Mouse (Mus musculus): ENCODE results near the gene Foxr1. TPM values are rescaled to one million over a fixed set of nuclear protein-coding genes. Genes with fewer than 3 reads are reported as not detected.
A peak's percentile ranks its signal among the peaks of the same experiment; 100 is the strongest.
"Not testable (repeated sequence)": the region's sequence is repeated elsewhere in the genome, so short reads cannot be mapped to it uniquely, and the experiment has no call there.

Foxr1 gene
- total RNA-seq, 1 experiment from 2014 or later: not detected

DNA sequence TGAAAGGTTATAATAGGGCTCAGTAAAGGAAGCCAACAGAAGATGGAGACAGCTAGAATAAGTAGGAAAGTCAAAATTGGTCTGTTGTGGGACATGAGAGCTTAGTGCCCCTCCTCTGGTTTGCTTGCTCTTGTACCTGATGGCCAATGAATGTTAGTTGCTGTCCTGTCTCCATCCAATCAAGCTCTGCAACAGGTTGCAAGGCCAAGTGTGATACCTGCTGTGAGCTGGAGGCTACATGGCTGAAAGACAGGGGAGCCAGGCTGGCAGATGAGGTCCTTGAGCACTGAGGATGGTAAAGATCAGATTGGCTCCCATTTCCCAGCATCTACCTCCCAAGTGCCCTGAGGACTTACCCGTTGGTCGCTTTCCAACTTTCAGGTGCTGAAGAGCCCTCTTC lies 28.2 kb downstream of the Foxr1 start:
- DNase-seq: no peak

DNA sequence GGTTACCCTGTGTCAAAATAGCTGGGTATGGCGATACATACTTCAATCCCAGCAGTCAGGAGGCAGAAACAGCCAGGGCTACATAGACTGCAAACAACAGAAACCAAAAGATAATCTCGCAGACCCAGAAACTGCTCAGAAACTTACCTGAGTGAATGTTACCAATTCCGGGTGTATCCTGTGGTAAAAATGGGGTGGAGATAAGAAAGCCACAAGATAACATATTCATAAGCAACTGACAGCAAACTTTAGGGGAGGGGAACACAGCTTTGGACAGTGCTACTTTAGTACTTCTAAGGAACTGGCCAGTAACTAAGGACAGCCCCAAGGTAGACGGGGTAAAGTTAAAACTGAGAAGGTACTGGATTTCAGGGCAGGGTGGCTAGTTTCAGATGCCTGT lies 28.6 kb downstream of the Foxr1 start:
- DNase-seq: no peak

DNA sequence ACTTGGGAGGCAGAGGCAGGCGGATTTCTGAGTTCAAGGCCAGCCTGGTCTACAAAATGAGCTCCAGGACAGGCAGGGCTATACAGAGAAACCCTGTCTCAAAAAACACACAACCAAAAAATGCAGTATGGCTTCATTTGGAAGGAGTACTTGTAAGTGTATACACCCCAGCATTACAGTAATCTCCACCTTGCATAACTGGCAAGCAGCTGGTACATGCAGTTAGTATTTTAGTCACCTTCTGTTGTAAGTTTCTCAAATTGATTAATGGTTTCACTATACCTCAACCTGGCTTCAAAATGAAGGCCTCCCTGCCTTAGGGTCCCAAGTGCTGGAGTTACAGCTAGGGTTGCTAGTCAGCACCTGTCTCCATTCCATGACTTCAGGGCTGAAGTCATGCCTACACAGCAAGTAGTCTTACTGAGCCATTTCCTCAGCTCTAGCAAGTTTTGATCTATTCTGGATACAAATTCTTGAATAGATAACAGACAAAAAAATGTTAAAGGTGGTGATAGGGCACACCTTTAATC lies 29.3 kb downstream of the Foxr1 start:
- no peak for DNase-seq

DNA sequence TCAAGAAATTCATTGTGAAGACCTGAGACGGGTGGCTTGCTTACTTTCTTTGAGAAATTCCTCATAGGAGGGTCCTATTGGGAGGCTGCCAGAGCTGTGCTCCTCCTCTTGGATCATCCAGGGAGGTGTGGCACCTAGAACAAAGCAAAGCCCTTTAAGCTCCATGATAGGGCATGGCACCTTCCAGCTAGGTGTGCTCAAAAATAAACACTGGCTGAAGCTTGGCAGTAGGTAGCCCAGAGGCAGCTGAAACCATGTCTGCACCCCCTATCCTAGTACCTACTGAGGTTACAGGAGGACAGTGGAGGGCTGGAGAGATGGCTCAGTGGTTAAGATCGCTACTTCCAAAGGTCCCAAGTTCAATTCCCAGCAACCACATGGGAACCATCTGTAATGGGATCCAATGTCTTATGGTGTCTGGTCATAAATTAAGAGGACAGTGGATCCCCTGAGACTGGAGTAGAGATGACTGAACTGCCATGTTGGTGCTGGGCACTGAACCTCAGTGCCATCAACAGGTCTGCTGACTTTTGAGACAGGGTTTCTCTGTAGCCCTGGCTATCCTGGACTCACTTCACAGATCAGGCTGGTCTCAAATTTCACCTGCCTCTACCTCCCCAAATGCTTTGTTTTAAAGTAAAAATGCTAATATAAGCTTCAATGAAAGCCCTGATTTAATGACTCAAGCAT lies 30.1 kb downstream of the Foxr1 start:
- DNase-seq: no peak

DNA sequence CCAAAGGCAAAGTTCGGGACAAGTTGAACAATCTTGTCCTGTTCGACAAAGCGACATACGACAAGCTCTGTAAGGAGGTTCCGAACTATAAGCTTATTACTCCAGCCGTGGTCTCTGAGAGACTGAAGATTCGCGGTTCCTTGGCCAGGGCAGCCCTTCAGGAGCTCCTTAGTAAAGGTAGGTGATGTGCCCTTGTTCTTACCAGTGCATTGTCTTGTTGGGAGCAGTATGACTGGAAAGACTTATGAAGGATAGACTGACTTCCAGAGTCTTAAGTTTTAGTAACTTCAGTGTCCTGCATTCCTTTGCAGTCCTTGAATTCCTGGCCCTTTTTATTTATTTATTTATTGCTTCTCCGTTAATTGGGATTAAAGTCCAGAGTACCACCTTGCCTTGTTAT lies 32.2 kb downstream of the Foxr1 start:
- DNase-seq: not testable (repeated sequence)

DNA sequence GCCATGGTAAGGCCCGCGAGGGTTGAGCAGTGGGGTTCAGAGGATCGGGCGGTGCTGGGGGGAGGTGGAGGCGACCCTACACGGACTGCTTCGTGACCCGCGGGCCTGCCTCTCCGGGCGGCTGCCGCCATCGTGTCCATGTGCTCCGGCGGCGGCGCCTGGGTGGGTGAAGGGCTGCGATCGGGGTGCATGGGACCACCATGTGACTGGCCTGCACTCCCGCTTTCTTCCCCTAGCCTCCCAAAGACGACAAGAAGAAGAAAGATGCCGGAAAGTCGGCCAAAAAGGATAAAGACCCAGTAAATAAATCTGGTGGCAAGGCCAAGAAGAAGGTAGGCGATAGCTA lies 33.2 kb downstream of the Foxr1 start:
- DNase-seq: no peak

DNA sequence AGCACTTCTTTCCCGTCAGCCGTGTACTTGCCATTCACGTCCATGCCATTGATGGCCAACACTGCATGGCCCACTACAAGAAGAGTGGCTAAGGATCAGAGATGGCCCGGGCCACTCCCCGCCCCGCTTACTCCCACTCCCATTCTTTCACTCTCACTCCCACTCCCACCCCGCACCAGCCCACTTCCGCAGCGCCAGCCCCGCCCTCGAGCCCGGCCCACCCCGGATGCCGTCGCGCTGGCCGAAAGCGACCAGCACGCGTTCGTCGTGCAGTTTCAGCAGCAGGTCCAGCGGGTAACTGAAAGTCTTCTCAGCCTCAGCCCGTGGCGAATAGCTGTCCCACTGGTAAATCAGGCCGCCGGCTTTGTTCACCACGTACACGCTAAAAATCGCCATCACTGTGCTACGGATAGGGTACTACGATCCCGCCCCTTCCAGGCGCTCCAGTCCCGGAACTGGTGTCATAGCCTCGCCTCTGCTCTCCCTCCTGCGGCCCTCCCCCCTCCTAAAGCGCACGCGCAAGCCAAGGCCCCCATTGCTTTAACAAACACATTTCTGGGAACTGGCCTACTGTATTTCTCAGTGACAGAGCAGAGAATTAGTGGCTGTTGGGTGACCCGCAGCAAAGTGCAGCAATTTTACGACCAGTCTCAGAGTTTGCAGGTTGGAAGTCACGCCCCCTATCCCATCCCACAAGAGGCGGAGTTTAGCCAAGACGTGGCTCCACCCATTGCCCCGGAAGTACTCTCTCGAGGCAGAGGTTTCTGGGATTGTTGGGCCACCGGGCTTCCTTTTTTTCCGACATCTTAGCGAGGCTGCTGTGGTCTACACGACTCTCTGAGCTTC lies 33.8 kb downstream of the Foxr1 start, which contains the start of the genes Rps25 and Trappc4:
Gene Rps25 (plus strand): TSS at position 234 of the 846 bp plus-strand sequence.
Gene Trappc4 (minus strand): TSS at position 695 of the 846 bp plus-strand sequence.
- peak; percentile 89 for DNase-seq

DNA sequence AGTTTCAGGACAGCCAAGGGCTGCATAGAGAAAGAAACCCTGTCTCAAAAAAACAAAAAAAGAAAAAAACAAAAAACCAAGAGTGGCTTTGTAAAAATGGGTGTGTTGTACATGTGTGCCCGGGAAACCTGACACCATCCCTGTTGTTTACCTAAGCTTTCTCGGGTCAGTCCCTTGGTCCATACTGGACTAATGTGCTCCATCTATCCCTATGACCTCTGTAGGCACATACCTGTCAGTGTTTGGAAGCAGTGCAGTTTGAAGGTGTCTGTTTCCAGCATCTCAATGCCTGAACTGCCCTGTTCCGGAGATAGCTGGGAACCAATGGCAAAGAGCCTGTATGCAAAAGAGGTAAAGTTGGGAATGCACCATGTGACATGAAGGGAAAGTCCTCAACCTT lies 35.9 kb downstream of the Foxr1 start:
- no peak for DNase-seq

DNA sequence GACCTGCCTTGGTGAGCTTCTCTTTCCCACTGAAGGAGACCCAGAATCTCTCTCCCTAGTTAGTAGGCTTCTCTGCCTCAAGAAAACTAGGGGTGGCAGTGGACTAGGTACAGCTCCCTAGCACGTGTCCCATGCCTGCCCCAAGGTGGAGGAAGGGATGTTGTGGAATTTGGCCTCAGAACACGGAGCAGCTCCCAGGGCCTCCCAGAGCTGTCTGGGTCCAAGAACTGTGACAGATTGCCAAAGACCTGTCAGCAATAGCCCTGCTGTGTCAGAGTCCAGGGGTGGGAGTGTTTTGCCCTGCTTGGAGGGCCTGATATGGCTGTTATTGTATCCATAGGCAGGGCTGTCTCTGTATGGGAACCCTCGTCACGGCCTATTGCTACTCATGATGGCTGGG lies 39.9 kb downstream of the Foxr1 start:
- no peak for DNase-seq

DNA sequence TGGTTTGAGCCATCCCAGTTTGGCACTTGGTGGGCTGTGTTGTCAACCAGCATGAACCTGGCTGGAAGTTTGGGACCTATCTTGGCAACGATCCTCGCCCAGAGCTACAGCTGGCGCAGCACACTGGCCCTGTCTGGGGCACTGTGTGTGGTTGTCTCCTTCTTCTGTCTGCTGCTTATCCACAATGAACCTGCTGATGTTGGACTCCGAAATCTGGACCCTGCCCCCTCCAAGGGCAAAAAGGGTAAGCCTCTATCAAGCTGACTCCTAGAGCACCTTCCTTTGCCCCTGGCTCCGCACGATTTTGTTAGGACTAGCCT lies 41.2 kb downstream of the Foxr1 start:
- DNase-seq: no peak

DNA sequence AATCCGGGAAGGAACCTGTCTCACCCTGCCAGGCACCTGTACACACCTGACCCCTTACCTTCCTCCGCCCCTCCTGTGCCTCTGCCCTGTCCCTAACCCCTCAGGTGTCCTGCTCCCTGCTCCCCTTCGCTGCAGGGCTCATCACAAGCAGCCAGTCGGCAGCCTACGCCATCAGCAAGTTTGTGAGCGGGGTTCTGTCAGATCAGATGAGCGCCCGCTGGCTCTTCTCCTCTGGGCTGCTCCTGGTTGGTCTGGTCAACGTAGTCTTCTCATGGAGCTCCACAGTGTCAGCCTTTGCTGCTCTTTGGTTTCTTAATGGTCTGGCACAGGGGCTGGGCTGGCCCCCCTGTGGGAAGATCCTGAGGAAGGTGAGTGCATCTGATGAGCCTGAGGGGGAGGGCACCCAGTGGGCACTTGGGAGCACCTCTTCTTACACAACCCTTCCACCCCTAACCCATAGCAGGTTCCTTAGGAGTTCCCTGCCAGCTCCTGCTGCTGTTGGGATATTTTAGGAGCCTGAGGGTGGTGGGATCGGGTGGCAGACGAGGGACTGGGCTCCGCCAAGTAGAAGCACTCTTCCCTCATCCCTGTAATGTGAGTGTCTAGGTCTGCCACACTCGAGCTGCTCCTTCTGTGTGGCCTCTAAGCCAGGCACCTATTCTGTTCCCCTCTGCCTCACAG lies 41.7 kb downstream of the Foxr1 start:
- DNase-seq: no peak

DNA sequence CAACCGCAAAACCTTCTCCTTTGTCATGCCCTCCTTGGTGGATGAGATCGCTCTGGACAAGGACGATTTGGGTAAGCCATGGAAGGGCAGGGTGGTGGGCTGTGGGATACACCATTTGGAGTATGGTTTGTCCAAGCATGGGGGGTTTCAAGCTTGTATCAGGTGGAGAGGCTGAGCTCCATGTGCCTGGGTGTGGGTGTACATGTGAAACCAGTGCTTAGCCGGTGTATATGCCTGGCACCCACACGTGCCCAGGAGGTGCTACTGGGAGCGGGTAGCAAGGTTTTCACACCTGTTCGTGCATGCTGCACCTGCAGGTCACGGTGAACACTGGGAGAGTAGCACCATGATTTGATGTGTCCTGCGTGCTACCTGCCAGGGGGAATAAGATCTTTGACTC lies 42.4 kb downstream of the Foxr1 start:
- DNase-seq: no peak

DNA sequence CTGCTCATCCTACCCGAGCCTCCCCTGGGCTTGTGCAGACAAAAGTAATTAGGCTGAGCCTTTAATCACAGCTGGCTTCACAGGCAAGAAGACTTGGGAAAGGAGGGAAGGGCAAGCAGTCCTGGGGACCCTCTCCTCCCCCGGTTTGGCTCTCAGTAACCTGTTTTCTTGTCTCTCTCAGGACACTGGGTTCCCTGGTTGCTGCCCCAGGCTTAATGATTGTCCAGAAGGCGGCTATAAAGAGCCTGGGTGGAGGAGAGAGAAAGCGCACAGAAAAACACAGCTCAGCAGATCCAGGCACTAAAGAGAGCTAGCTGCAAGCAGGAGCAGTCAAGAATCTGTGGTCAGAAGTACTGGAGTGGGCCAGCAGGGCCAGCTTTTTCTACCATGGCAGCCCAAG lies 42.8 kb downstream of the Foxr1 start:
- no peak for DNase-seq

DNA sequence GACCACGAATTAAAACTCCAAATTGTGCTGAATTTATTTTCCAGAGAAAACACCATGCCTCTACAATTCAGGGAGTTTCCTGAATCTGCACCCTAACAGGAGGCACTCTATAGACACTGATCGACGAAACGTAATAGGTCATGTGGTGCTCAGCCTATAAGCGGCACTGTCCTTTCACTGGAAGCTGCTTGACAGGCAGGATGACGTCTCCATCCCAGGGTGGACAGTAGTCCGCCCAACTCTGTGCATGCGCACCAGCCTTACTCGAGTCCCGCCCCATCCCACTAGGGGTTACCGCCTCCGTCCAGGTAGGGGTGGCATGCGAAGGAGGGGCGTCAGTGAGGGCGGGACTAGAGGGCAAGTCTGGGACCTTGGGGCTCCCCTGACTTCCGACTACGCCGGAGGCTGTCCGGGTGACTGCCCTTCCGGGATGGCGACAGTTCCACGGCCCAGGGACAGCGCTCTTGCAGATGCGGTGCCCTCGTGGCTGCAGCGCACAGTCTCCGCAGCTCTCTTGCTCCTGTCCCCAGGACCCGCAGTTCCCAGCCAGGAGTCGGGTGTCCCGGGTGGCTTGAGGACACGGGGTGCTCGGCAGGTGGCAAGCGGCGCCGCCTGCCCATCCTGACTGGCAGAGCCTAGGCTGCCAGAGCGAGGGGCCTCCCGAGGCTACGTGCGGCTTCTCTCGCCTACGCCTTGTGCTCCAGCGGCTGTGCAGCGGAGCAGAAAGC lies 44.1 kb downstream of the Foxr1 start, which contains the start of gene Slc37a4:
Gene Slc37a4 (plus strand): TSS at position 169 of the 728 bp plus-strand sequence.
- peak; percentile 95 for DNase-seq

DNA sequence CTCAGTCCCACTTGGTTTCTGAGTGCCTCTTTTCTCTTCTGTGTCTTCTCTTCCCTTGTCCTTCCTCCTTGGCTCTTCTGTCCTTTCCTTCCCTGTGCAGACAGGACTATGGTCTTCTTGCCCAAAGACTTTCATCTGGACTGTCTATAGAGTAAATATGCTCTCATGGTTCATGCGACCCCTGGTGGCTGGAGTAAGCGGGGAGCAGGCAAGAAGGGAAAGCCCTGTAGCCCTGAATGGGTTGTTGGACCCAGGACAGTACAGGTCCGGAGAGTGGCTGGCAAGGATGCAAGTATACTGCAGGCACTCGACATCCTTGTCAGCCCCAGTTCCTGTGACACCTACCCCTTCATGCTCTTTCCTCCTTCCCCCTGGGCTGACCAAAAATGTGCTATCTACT lies 49.5 kb downstream of the Foxr1 start:
- DNase-seq: peak; percentile 80

DNA sequence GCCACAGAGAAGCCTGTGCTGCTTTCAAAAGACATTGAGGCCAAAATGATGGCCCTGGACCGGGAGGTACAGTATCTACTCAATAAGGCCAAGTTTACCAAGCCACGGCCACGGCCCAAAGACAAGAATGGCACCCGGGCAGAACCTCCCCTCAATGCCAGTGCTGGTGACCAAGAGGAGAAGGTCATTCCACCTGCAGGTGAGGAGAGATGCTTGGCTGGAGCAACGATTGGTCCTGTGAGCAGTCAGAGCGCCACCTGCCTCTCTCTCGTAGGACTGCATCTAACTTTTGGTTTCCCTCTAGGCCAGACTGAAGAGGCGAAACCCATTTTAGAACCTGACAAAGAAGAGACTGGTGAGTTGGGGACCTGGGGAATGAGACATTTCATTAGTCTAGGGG lies 51.7 kb downstream of the Foxr1 start:
- no peak for DNase-seq

DNA sequence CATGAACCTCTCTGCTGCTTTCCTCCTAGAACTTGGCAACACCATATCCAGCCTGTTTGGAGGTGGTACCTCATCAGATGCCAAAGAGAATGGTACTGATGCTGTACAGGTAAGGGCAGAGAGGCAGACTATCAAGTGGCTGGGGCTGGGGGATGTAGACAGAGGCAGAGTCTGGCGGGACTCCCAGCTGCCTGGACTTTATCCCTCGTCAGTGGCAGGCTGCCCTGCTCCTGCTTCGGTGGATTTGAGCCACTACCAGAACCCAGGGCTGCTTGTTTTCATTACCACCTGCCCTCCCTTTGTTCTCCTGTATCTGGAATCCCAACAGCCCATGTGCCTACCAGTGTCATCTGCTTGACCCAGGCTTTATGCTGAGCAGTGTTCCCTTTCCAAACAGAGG lies 53.7 kb downstream of the Foxr1 start:
- no peak for DNase-seq

DNA sequence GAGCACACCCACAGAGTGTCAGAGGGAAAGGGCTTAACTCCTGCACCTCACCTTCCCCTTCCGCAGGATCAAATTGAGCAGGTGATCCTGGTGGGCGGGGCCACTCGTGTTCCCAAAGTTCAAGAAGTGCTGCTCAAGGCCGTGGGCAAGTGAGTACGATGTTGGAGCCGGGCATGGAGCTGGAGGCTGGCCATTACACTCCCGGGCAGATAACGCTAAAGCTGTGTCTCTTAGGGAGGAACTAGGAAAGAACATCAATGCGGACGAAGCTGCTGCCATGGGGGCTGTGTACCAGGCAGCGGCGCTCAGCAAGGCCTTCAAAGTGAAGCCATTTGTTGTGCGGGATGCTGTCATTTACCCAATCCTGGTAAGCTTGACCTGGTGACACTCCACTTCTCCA lies 56.3 kb downstream of the Foxr1 start:
- no peak for DNase-seq
